Mouse (Mus musculus): ENCODE measurements at regions not wholly inside any gene's neighbourhood (a gene's known extent, or its start where the extent isn't known, plus 50 kb on each side); places are given as distances from the start of the nearest gene placed in this dataset.

DNA sequence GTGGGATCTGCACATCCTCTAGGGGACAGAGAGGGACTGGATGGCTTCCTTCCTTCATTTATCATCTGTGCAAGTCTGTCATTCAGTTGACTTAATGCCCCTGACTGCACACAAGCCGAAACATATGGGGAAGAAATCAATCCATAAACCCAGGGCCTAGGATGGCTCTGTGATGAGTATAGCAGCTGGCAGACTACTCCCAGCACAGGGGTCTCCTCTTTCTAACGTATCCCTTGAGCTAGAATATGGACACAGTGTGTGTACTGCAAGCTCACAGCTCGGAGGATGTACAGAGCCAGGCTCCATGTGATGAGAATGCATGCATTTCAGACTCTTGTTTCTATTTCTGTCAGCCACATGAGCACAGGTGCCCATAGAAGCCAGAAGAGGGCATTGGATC, 180.3 kb downstream of the Parn start:
- ATAC-seq (ENCODE audit: low TSS enrichment) = no peak

DNA sequence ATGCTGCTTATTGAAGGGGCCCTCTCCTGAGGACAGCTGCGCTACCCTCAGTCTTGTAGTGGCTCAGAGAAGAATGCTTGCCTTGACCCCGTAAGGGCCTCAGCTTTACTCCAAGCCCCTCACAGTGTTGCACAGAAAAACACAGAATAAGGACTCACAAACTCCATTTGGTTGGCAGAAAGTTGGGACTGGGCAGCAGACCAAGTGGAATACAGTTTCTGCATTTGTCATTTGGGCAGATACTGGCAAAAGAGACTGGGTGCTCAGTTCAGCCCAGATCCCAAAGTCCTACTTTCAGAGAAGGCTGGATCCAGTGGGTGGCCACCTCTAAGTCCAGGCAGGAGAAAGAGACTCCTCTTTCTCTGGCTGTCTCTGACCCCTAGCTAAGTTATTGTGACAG, 181.4 kb downstream of the Parn start:
- ATAC-seq (ENCODE audit: low TSS enrichment) = no peak

DNA sequence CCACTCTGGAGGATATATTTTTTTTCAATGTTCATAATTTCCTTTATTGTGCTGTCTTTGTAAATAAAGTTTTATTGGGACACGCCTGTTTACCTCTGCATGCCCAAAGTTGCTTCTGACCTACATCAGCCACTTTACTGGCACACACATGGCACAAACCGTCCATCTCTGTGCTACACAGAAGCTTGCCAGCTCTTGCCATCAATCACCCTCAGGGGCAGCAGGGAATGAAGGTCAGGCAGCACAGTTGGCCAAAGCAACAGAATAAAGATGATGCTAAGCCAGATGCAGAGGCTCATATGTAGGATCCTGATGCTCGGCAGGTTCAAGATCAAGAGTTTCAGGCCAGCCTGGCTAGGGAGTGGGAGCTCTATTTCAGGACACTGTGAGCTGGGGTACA, 187.7 kb downstream of the Parn start:
- no peak for ATAC-seq (ENCODE audit: low TSS enrichment)

DNA sequence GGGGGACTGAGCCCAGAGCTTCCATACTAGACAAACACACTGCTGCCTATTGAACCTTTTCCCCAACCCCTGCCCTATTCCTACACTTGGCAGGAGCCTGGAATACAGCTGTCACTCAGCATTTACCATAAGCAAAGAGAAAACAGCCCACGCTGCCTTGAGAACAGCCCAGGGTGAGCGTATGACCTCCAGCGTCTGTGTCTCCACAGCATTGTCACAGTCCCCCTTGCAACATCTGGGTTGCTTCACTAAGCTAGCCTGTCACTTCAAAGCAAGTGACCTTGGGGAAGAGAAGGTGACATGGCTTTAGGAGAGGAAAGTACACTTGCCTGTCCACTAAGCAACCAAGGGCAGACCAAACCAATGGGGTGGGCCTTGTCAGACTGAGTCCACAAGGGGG, 191.3 kb downstream of the Parn start:
- no peak for ATAC-seq (ENCODE audit: low TSS enrichment)

DNA sequence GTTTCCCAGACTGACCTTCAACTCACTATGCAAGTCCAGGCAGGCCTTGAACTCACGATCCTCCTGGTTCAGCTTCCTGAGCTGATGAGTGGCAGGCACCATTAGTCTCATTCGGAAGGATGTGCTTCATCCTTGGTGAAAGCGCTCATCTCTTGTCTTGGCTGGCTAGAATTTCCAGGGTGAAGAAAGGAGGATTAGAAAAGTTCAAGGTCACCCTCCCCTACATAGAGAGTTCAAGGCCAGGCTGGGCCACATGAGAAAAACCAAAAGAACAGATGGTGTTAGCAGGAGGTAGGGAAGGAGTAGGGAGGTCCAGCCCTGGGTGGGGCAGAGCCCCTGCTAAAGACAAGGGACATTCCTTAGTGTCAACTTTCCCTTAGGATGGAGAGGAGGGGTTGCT, 193.0 kb downstream of the Parn start:
- ATAC-seq (ENCODE audit: low TSS enrichment) = no peak

DNA sequence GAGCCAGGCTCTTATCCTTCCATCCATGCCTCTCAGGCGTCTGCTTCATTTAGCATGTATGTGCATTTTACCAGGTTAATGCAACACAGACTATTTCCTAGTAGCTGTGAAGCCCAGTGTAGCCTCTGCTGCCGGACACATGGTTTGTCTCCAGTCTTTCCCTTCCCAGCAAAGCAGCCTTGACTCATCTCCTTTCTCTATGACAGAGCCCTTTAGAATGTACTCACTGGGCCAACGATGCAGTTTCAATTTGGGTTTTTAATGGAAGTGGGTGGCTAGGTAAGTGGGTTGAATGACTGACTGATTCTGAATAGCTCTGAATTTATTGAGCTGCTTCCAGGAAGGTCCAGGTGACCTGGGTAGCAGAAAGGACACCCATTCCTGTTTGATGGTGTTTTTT, 193.7 kb downstream of the Parn start:
- ATAC-seq (ENCODE audit: low TSS enrichment) = no peak

DNA sequence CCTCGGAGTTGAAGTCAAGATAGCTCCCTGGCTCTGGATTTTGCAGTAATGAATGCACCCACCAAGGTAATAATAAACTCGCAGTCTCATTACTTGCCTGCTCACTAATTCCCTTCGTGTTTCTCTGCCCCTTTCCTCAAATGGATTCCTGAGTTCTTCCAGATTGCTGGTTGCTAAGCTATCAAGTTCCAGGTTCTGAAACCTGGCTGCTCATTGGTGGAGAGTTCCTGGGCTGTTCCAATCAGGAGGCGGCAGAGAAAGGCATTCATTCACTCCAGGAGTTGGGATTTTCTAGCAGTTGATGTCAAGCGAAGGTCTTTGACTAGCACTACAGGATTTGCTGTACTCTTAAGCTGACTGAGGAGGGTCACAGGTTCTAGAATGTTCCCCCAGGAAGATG, 200.8 kb downstream of the Parn start:
- ATAC-seq (ENCODE audit: low TSS enrichment) = peak; percentile 72

All from frontal cortex, adult (tissue).